Mouse (Mus musculus): ENCODE measurements at regions not wholly inside any gene's neighbourhood (a gene's known extent, or its start where the extent isn't known, plus 50 kb on each side); places are given as distances from the start of the nearest gene placed in this dataset.

DNA sequence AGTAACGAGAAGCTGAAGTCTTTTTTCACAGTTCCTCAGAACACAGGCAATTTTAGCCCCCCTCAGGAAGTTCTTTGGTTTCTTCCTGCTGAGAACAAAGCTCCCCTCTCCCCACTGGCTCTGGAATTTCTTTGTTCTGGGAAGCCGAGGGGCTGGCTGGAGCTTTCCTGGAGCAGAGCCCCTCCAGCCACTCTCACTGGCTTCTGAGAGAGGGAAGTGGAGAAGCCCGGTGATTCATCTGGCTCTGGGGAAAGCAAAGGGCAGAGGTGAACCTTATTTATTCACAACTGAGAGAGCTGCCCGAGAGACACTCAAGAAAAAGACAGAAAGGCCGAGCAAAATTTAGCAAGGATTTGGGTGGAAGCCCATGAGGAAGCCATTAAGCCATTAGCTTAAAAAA, 63.9 kb downstream of the Ddx3x start:
- Histone ChIP-seq H3K27ac (peak overlapping the region; percentile 95), H3K9me3 (no peaks in the 10 kb centered on the region), H3K4me3 (replicated peaks) (no peak overlapping the region), H3K36me3 (replicated peaks) (no peaks in the 10 kb centered on the region), H3K4me2 (peak overlapping the region; percentile 54; the same call in 1 of the 2 replicates), H3K27me3 (peaks cover 30% of the 10 kb centered on the region; the same call in 1 of the 2 replicates), H3K9ac (0 out of 2 replicates have a peak overlapping the region, but pooled peaks have one; percentile 36), H3K4me1 (peaks cover 23% of the 10 kb centered on the region)
- 4% methylated on average over 5 of the region's 5 CpGs for WGBS
- ATAC-seq (ENCODE audit: low FRiP score), result no peak

DNA sequence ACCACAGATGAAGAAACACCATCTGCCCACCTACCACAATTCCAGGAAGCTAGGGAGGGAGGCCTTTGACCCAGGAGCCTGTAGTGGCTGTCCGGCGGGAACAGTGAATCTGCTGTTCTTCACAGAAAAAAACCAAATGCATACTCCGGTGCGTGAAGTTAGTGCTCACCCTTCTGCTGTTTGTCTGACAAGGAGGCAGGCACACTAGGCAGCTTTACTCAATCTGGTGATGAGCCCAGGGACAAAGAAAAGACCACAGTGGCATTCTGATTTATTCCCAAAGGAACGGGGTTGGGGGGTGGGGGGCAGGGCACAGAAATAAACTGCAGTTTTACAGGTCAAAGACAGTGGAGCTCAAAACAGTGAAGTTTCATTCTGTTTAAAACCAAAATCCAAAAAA, 64.4 kb downstream of the Ddx3x start:
- peaks cover 23% of the 10 kb centered on the region for H3K4me1 ChIP-seq
- H3K9me3 ChIP-seq, result no peaks in the 10 kb centered on the region
- peaks cover 30% of the 10 kb centered on the region; the same call in 1 of the 2 replicates for H3K27me3 ChIP-seq
- no peaks in the 10 kb centered on the region for H3K36me3 ChIP-seq (replicated peaks)
- 13% methylated on average over 5 of the region's 5 CpGs for WGBS
- no peak for ATAC-seq (ENCODE audit: low FRiP score)
- peak overlapping the region; percentile 95 for H3K27ac ChIP-seq
- H3K9ac ChIP-seq, result peak overlapping the region; percentile 38; the same call in 1 of the 2 replicates
- no peak overlapping the region for H3K4me3 ChIP-seq (replicated peaks)
- H3K4me2 ChIP-seq, result peak overlapping the region; percentile 54

DNA sequence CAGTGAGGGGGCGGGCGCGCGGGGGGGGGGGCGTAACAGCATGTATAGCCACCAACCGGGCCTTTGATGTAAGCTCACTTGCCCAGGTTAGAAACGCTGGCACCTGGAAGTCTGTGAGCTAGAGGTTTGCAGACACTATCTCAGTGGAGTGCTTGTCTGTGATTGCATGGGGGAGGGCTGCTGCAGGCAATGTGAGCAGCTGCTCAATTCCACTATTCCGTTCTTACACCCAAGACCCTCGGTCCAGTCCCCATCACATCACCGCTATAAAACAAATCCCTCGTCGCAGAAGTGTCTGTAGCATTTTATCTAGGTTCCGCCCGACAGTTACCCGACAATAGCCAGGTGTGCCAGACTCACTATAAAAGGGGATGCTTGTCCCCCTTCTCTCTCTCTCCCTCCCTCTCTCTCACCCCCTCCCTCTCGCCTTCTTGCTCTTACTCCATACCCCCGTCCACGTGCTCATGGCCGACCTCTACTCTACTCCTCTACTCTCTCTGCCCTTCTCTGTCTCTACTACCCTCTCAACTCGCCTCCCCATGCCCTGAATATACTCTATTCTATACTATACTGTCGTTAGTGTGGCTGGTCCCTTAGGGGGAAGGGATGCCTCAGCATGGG, 65.4 kb downstream of the Ddx3x start:
- peaks cover 33% of the 10 kb centered on the region for H3K27me3 ChIP-seq
- WGBS, result 9% methylated on average over 20 of the region's 21 CpGs
- no peaks in the 10 kb centered on the region for H3K36me3 ChIP-seq (replicated peaks)
- H3K9ac ChIP-seq, result peak overlapping the region; percentile 25; the same call in 1 of the 2 replicates
- peak overlapping the region; percentile 95 for H3K27ac ChIP-seq
- no peaks in the 10 kb centered on the region for H3K9me3 ChIP-seq
- ATAC-seq (ENCODE audit: low FRiP score), result peak; percentile 60
- H3K4me2 ChIP-seq, result peak overlapping the region; percentile 54
- H3K4me1 ChIP-seq, result peaks cover 23% of the 10 kb centered on the region
- H3K4me3 ChIP-seq (replicated peaks), result peak overlapping the region; percentile 38

DNA sequence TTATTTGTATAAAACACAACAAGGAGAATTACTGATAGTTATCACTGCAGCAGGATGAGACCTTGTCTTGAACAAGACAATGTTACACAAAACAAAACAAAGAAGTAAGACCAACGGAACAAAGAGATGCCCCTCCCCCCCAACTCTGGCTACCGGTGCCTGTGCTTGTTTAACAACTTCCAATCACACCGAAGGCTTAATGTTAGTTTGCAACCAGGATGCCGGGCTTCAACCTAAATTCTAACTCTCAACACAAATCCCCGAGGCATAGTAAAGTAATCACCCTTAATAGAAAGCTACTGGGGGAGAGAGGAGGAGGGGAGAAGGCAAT, 65.9 kb downstream of the Ddx3x start:
- H3K27ac ChIP-seq, result peak overlapping the region; percentile 95
- H3K4me1 ChIP-seq, result peaks cover 23% of the 10 kb centered on the region
- 8% methylated on average over 5 of the region's 5 CpGs for WGBS
- no peak; the same call in 1 of the 2 replicates for ATAC-seq (ENCODE audit: low FRiP score)
- H3K4me2 ChIP-seq, result peak overlapping the region; percentile 54
- H3K4me3 ChIP-seq (replicated peaks), result peak overlapping the region; percentile 38
- peak overlapping the region; percentile 25; the same call in 1 of the 2 replicates for H3K9ac ChIP-seq
- no peaks in the 10 kb centered on the region for H3K36me3 ChIP-seq (replicated peaks)
- H3K9me3 ChIP-seq, result no peaks in the 10 kb centered on the region
- peaks cover 33% of the 10 kb centered on the region for H3K27me3 ChIP-seq

DNA sequence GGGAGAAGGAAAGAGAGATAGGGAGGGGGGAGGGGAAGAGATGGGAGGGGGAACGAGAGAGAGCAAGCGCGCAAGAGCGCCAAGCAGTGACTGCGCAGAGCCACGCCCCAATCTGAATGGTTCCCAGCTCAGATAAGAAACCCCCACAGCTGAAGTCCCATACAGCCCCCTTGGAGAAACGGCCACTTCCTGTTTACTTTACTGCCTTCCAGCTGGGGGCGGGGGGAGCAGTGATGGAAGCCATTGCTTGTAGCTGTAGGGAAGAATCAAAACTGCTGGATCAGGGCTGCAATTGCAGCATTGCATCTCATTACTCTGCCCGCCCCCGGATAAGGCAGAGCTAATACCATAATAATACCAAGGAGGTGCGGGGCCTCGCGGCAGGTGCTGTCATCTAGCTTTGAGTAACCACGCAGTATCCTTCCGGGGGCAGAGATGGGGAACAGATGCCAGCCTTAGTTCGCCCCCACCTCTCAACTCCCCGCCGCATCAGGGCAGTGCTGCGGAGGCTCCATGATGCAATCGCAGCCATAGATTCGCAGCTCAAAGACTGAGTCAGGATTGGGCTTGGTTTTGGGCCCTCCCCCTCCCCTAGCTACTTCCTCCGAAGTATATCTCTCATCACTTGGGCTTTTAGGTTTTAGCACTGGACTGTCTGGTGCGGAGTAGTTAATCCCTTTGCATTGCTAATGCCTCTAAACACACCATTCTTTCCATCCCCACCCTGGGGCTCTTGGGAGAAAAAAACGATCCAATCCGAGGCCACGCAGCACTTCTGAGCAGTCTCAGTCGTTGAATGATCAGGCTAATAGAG, 66.5 kb downstream of the Ddx3x start:
- H3K36me3 ChIP-seq (replicated peaks), result no peaks in the 10 kb centered on the region
- WGBS, result 6% methylated on average over 27 of the region's 27 CpGs
- H3K9me3 ChIP-seq, result no peaks in the 10 kb centered on the region
- H3K27me3 ChIP-seq, result peaks cover 33% of the 10 kb centered on the region
- ATAC-seq (ENCODE audit: low FRiP score), result peak; percentile 93
- H3K4me1 ChIP-seq, result peaks cover 23% of the 10 kb centered on the region
- peak overlapping the region; percentile 95 for H3K27ac ChIP-seq
- H3K9ac ChIP-seq, result peak overlapping the region; percentile 36
- H3K4me2 ChIP-seq, result peak overlapping the region; percentile 54
- H3K4me3 ChIP-seq (replicated peaks), result peak overlapping the region; percentile 38

DNA sequence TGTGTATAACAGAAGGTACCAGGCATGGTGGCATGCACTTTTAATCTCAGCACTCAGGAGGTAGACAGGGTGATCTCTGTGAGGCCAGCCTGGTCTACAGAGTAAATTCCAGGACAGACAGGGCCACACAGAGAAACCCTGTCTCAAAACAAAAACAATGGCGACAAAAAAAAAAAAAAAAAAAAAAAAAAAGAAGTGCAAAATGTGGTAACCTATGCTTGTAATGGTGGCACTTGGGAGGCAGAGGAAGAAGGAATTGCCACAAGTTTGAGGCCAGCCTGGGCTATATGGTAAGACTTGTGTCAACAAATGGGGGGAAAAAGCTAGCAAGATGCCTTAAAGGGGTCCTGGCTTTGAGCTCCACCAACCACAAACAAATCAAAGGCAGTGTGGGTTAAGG, 67.6 kb downstream of the Ddx3x start:
- peaks cover 23% of the 10 kb centered on the region for H3K4me1 ChIP-seq
- no peaks in the 10 kb centered on the region for H3K9me3 ChIP-seq
- no peak overlapping the region for H3K27ac ChIP-seq
- no peaks in the 10 kb centered on the region for H3K36me3 ChIP-seq (replicated peaks)
- no peak for ATAC-seq (ENCODE audit: low FRiP score)
- H3K4me3 ChIP-seq (replicated peaks), result no peak overlapping the region
- no peak overlapping the region for H3K9ac ChIP-seq
- peaks cover 33% of the 10 kb centered on the region for H3K27me3 ChIP-seq
- WGBS, result 100% methylated on average over 1 of the region's 1 CpGs
- no peak overlapping the region for H3K4me2 ChIP-seq

DNA sequence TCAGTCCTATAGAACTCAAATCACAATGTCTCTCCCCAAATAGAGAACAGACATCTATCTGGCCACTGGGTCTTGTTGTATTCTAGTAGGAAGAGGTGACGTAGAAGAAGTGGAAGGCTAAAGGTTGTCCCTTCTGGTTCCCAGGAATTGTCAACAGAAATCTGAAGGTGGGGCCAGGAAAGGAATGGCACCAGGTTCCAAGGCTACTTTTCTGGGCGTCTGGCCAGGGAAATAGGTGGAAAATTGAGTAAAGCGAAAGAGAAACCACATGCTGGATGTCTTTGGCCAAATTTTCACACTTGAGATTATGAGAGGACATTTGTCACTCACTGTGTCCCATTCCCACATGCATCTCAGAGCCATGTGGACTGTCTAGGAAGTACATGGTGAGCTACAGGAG, 69.7 kb downstream of the Ddx3x start:
- no peaks in the 10 kb centered on the region for H3K36me3 ChIP-seq (replicated peaks)
- H3K9me3 ChIP-seq, result no peaks in the 10 kb centered on the region
- no peak overlapping the region for H3K27ac ChIP-seq
- no peak overlapping the region for H3K4me3 ChIP-seq (replicated peaks)
- ATAC-seq (ENCODE audit: low FRiP score), result no peak
- no peak overlapping the region for H3K9ac ChIP-seq
- H3K4me1 ChIP-seq, result peaks cover 6% of the 10 kb centered on the region
- no peak overlapping the region for H3K4me2 ChIP-seq
- WGBS, result 83% methylated on average over 3 of the region's 3 CpGs
- peaks cover 35% of the 10 kb centered on the region for H3K27me3 ChIP-seq

DNA sequence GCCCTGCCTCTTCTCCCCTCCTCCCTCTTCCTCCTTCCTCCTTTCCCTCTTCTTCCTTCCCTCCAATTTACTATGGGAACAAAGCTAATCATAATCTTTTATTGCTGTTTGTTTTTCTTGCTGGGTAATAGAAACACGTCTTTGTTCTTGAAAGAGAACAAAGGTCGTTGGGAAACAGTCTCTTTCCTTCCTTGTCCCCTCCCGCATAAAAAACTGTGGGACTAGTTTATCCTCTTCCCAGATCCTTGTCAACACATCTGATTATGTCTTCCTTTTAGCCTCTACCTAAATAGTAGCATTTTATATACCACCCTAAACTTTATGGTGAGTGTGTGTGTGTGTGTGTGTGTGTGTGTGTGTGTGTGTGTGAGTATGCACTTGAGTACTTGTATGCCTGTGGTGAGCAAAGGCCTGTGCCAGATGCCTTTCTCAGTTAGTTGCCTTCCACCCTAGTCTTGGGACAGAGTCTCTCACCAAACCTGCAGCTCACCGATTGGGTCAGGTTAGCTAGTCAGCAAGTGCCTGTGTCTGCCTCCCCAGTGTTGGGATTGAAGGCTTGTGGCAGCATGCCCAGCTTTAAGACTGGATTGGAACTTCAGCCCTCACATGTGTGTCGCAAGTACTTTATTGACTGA, 76.5 kb downstream of the Ddx3x start:
- no peak for ATAC-seq (ENCODE audit: low FRiP score)
- no peak overlapping the region for H3K4me2 ChIP-seq
- no peak overlapping the region for H3K9ac ChIP-seq
- H3K27ac ChIP-seq, result no peak overlapping the region
- H3K27me3 ChIP-seq, result peaks cover 23% of the 10 kb centered on the region
- no peaks in the 10 kb centered on the region for H3K9me3 ChIP-seq
- 79% methylated on average over 5 of the region's 5 CpGs for WGBS
- no peaks in the 10 kb centered on the region for H3K36me3 ChIP-seq (replicated peaks)
- H3K4me3 ChIP-seq (replicated peaks), result no peak overlapping the region
- H3K4me1 ChIP-seq, result no peaks in the 10 kb centered on the region

DNA sequence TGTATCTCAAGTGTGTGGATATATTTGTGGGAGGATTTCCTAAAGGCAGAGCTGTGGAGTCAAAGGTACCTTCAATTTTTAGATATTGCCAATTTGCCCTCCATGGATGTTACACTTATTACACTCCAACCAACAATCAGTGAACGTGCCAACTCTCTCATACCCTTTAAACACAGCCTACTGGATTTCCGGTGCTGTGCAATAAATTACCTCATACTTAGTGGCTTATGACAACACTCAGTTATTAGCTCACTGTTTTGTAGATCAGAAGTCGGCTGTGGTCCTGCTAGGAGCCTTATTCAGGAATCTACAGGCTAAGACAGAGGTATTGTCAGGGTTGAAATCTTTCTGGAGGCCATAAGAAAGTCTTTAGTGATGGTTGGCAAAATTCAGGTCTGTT, 77.2 kb downstream of the Ddx3x start:
- H3K4me1 ChIP-seq, result no peaks in the 10 kb centered on the region
- H3K4me3 ChIP-seq (replicated peaks), result no peak overlapping the region
- peaks cover 23% of the 10 kb centered on the region for H3K27me3 ChIP-seq
- H3K4me2 ChIP-seq, result no peak overlapping the region
- no peak overlapping the region for H3K27ac ChIP-seq
- no peak overlapping the region for H3K9ac ChIP-seq
- H3K36me3 ChIP-seq (replicated peaks), result no peaks in the 10 kb centered on the region
- H3K9me3 ChIP-seq, result no peaks in the 10 kb centered on the region
- ATAC-seq (ENCODE audit: low FRiP score), result no peak
- WGBS, result 89% methylated on average over 3 of the region's 3 CpGs

DNA sequence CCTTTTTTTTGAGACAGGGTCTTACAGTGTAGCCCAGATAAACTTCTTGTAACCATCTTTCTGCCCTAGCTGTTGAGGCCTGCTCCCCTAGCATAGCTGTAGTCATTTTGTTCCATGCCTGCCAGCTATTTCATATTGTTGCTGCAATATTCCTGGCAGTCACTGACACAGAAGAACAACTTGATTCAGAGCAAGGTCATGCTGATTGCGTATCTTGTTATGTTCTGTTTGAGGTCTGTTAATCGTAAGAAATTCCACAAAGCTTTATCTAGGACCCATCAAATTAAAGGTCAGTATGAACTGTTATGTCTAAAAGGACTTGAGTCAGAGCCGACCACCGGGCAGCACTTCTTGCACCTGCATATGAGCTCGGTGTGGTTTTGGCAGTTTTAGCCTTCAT, 79.7 kb downstream of the Ddx3x start:
- Histone ChIP-seq H3K36me3 (replicated peaks) (no peaks in the 10 kb centered on the region), H3K4me1 (no peaks in the 10 kb centered on the region), H3K27me3 (peaks cover 17% of the 10 kb centered on the region), H3K9ac (no peak overlapping the region), H3K4me2 (no peak overlapping the region), H3K27ac (no peak overlapping the region), H3K9me3 (no peaks in the 10 kb centered on the region), H3K4me3 (replicated peaks) (no peak overlapping the region)
- WGBS, result 86% methylated on average over 5 of the region's 5 CpGs
- ATAC-seq (ENCODE audit: low FRiP score), result no peak

DNA sequence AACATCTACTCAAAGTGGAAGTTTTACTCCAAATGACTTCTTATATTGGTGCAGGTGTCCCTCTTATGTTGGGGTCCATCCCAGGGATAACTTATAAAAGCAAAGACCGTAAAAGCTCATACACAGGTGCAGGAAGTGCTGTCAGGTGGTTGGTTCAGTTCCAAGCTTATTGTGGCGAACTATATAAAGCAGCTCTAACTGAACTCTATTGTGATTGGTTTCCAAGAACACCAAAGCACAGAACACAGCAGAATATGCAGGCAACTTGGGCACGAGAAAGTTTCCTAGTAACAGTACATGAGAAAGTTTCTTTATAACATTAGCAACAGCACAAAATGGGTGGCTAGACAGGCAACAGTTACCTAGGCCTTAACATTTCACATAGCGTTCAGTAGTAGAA, 89.5 kb downstream of the Ddx3x start:
- Histone ChIP-seq H3K27ac (no peak overlapping the region), H3K9ac (no peak overlapping the region), H3K4me2 (no peak overlapping the region), H3K4me1 (no peaks in the 10 kb centered on the region), H3K27me3 (peaks cover 10% of the 10 kb centered on the region), H3K4me3 (replicated peaks) (no peak overlapping the region), H3K36me3 (replicated peaks) (no peaks in the 10 kb centered on the region), H3K9me3 (no peaks in the 10 kb centered on the region)
- ATAC-seq (ENCODE audit: low FRiP score), result no peak
- WGBS, result 82% methylated on average over 4 of the region's 4 CpGs

DNA sequence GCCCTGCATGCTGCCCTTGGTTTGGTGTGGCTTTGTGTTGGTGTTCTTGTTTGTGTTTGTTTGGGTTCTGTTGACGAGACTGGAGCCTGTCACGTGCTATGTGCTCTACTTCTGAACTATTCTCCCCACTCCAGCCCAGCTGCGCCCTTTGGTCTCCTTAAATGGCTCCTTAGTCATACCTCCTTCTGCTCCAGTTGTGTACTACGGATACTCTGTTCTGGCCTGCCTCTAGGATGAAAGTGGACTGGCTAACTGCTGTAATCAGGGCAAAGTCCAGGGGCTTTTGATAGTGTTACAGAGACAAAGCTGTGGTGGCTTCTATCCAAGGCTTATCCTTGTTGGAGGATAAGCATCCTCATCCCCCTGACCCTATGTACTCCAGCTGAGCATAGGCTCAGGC, 92.0 kb downstream of the Ddx3x start:
- 69% methylated on average over 4 of the region's 4 CpGs for WGBS
- peaks cover 9% of the 10 kb centered on the region for H3K27me3 ChIP-seq
- H3K4me3 ChIP-seq (replicated peaks), result no peak overlapping the region
- no peak overlapping the region for H3K4me2 ChIP-seq
- H3K9ac ChIP-seq, result no peak overlapping the region
- H3K4me1 ChIP-seq, result no peaks in the 10 kb centered on the region
- H3K9me3 ChIP-seq, result no peaks in the 10 kb centered on the region
- no peaks in the 10 kb centered on the region for H3K36me3 ChIP-seq (replicated peaks)
- H3K27ac ChIP-seq, result no peak overlapping the region
- ATAC-seq (ENCODE audit: low FRiP score), result no peak
